Mouse (Mus musculus): Measurements from ENCODE around the gene Repin1.

Gene Repin1

DNA sequence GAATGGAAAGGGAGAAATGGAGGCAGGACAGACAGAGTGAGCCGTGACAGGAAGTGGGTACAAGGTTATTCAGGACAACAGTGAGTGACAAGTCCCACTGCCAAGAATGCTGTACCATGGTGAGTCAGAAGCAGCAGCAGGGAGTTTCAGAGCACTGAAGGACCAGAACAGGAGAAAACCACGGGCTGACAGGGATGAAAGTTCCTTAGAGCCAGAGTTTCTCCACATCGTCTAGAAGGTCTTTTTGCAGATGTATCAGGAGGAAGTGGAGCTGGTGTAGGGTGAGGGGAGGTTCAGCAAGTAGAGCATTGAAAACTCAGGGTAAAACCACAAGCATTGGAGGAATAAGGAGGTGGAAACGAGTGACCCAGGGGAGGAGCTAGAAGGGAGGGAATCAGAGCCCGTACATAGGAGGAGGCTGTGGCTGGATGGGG is 14.5 kb upstream of the Repin1 start:
- peak; percentile 57 for DNase-seq (ENCODE audit: low read depth)

GRCm38 (mm10) chr6:48581257-48581656 is 12.4 kb upstream of the Repin1 start:
- DNase-seq (ENCODE audit: low read depth) = no peak

GRCm38 (mm10) chr6:48582037-48582436 is 11.6 kb upstream of the Repin1 start:
- peak; percentile 88 for DNase-seq (ENCODE audit: low read depth)

DNA sequence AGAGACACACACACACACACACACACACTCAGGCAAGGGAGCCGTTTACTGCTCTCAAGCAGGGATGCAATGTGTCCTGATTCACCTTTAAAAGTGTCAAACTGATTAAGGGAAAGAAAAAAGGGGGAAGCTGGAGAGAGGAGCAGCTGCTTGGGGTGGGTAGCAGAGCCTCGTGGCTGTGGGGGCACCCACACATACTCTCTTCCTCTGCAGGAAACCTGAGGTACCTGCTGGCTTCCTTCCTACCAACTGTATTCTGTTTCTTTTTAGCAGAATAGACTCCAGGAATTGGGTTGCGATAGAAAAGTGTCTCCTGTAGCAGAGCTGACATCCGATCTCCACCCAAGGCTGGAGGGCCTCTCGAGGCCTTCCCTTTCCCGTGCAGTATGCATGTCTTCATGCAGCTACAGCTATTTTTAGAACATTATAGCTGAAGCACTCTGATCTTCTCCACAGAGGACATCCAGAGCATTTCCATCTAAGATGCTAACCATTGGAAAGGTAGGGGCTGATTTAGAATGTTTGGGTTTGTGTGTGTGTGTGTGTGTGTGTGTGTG is 4.4 kb upstream of the Repin1 start, which contains the start of gene Gm45021:
Gene Gm45021, plus strand, starts transcription at position 417 of the 557 bp plus-strand sequence.
- DNase-seq (ENCODE audit: low read depth) = peak; percentile 70

- DNase-seq (ENCODE audit: low read depth) = no peak
Measured at GRCm38 (mm10) chr6:48591221-48591845, 2.4 kb upstream of the Repin1 start.

DNA sequence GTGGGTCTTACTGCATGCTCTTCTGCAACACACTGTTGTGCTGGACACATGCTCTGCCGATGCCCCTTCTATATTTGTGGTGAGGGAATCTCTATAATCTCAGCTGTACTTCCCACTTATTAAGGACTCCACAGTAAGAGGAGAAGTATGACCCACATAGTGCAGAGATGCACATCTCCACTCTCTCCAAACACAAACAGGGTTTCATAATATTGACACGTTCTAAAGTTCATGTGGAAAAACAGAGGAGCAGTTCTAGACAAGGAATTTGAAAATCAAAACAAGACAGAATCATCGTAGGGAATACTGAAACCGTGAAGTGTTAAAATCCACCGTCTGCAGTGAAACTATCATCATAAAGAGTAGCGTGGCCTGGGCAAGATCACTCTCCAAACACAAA is 1.8 kb upstream of the Repin1 start:
- DNase-seq (ENCODE audit: low read depth) = no peak

GRCm38 (mm10) chr6:48594043-48594738 is 508 bp downstream of the Repin1 start:
- peak; percentile 39 for DNase-seq (ENCODE audit: low read depth)

DNA sequence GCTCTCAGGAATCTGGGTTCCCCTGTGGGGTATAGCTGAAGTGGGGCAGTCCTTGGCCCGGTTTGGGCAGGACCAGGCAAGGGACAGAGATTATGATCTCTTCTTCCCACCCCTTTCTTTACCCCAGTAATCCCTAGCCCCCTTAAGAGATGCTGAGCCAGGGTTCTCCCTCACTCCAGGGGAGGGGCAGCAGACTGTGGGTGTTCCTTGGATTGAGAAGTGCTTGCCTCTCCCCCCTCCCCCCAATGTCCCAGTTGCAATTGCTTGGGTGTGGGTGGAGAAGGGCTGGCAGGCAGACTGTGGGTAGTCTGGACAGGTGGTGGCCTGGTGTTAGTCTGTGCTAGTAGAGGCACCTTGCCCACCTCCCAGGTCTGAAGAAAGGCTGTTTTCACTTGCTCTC is 1.6 kb downstream of the Repin1 start:
- no peak for DNase-seq (ENCODE audit: low read depth)

DNA sequence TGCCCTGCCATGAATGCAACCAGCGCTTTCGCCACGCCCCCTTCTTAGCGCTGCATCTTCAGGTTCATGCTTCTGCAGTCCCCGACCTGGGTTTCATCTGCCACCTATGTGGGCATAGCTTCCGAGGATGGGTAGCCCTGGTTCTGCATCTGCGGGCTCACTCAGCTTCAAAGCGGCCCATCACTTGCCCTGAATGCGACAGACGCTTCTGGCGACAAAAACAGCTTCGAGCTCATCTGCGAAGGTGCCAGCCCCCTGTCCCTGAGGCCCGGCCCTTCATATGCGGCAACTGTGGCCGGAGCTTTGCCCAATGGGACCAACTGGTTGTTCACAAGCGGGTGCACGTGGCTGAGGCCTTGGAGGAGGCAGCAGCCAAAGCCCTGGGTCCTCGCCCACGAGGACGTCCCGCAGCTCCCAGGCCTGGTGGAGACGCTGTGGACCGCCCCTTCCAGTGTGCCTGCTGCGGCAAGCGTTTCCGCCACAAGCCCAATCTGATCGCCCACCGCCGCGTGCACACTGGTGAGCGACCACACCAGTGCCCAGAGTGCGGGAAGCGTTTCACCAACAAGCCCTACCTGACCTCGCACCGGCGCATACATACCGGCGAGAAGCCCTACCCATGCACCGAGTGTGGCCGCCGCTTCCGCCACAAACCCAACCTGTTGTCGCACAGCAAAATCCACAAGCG is 3.0 kb downstream of the Repin1 start:
- no peak for DNase-seq (ENCODE audit: low read depth)

GRCm38 (mm10) chr6:48597233-48597625 is 3.5 kb downstream of the Repin1 start:
- DNase-seq (ENCODE audit: low read depth) = no peak

DNA sequence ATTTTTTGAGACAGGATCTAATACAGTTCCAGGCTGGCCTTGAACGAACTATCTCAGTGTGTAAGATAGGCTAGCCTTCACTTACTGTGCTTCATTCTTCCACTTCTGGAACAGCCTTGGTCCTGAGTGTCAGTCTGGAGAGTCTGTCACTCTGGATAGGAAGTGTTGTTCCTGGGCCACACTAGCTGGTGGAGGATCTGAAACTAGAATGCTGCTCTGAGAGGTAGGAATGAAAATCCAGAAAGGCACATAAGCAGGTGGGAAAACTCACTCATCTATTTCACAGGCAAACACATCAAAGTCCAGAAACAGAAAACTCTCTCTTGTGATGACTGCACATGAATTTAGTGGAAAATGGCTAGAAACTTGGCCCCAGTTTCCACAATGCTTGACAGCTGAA is 6.9 kb downstream of the Repin1 start:
- DNase-seq (ENCODE audit: low read depth) = no peak

DNA sequence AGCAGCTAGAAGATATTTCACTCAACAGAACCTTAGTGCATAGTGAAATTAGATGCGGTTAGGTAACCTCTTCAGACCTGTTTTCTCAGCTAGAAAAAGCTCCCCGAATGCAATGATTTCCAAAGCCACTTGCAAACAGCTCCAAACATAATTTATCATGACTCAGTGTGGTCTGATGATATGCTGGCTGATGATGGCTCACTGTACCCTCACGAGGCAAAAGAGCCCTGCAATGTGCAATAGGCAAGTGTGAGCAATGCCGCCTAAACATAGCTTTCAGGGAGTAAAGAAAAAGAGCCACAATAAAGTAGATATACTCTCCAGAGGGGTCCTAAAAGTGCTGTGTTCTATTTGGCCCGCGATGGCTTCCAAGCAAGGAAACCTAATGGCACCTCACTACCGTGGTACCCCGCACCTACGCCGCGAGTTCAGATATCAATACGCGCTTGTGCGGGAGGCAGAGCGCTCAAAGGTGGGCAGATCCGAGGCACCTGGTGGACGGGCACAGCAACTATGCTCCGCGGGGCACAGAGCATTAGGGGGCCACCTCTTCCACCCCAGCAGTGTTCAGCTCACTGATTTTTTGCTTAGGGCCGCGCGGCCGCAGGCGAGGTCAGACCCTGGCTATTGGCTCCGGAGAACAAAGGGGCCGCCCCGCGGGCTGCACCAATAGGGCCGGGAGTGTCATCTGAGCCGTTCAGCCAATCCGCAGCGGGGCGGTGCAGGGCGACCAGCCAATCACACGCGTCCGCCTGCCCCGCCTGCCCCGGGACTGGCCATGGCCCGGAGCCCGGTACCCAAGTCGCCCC is 7.8 kb downstream of the Repin1 start, which contains the start of gene Zfp775:
Gene Zfp775, plus strand, starts transcription at position 793 of the 809 bp plus-strand sequence.
- DNase-seq (ENCODE audit: low read depth) = peak; percentile 78

DNA sequence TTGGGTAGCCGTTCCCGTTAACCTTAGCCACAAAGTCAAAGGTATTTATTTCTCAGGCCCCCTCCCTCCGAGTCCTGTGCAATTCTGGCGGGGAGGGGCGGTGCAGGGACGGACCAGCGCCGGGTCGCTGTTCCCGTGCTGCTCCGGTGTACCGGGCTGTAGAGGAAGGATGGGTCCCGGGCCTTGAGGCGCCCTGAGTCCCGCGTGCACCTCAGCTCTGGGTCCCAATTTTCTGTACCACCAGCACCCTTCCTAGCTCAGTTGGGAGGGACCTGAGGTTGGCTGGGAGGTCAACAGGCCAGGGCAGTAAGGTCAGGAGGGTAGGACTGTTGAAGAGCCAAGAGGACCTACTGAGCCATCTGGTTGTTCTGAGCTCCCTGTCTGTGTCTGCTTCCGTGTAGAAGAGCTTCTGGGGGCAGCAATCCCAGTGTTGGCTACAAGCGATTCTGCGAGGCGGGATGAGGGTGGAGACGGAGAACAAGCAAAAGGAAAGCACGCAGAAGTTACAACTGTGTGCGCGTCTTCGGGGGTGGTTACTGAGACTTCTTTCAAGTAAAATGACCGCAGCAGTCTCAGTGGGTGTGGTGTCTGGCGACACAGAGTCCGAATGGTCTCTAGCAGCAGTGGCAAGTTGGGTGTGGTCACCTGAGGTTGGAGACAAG is 8.5 kb downstream of the Repin1 start:
- DNase-seq (ENCODE audit: low read depth) = peak; percentile 60

DNA sequence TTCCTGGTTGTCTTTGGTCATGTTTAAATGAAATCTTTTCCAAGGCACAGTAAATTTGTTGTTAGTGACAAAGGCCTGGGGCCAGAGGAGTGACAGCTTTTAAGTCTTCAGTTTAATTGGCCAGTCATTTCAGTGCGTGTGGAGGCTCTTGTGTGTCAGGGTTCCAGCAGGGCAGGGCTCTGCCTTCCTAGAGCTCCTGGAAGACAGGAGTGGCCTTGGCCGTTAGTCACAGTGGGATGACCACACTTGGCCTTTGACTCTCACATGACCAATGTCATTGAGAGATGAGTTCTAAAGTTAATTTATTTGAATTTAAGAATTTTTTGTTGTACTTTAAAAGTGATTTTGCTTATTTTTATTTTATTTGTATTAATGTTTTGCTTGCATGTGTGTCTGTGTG is 14.4 kb downstream of the Repin1 start:
- DNase-seq (ENCODE audit: low read depth) = no peak

DNA sequence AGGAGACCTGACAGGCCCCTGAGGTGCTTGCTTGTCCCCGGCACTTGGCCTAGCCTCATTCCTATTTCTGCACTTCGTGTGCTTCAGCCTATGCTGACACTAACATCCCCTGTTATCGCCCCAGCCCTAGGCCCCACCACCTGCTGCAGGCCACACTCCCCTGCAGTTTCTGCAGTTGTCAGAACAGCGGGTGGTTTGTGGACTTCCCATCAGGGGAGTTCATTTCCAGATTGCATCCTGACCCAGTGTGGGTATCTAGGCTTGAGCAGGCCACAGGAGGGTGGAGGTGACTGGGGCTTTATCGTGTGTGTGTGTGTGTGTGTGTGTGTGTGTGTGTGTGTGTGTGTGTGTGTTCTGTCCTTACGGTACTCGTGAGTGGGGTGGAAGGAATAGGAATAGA is 15.8 kb downstream of the Repin1 start:
- no peak for DNase-seq (ENCODE audit: low read depth)

- no peak for DNase-seq (ENCODE audit: low read depth)
Measured at GRCm38 (mm10) chr6:48610657-48611056, 17.0 kb downstream of the Repin1 start.

GRCm38 (mm10) chr6:48613464-48613863 is 19.8 kb downstream of the Repin1 start:
- no peak for DNase-seq (ENCODE audit: low read depth)

GRCm38 (mm10) chr6:48614756-48615155 is 21.1 kb downstream of the Repin1 start:
- no peak for DNase-seq (ENCODE audit: low read depth)

DNA sequence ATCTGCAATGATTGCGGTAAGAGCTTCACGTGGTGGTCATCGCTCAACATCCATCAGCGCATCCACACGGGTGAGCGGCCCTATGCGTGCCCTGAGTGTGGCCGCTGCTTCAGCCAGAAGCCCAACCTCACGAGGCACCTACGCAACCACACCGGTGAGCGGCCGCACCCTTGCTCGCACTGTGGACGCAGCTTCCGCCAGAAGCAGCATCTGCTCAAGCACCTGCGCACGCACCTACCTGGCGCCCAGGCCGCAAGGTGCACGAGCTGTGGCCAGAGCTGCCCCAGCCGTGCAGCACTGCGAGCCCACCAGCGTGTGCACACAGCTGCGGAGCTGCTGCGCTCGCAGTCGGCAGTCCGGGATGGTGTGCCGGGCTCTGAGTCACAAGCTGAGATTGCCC is 26.3 kb downstream of the Repin1 start:
- DNase-seq (ENCODE audit: low read depth) = no peak

- peak; percentile 79 for DNase-seq (ENCODE audit: low read depth)
Measured at GRCm38 (mm10) chr6:48622186-48622843, 28.6 kb downstream of the Repin1 start.

- no peak for DNase-seq (ENCODE audit: low read depth)
Measured at GRCm38 (mm10) chr6:48623460-48623859, 29.8 kb downstream of the Repin1 start.
